Mouse (Mus musculus) cortical plate, adult 2 months (tissue): Measurements from ENCODE around the gene Asic2.

Experiments
- CTCF ChIP-seq: fragments of 200-500 bp; IDR thresholded peaks from 2 replicates; pipeline ENCODE4 v1.5.1; 2011; ENCODE audit warnings: mild to moderate bottlenecking, control low read depth, low read length; ENCODE audit not compliant: insufficient read depth; ENCODE audit errors: extremely low read depth
- POLR2A ChIP-seq: fragments of 200-500 bp; IDR thresholded peaks from 2 replicates; pipeline ENCODE4 v1.6.1; 2011; ENCODE audit warnings: mild to moderate bottlenecking, low read length, control low read depth; ENCODE audit not compliant: insufficient read depth; ENCODE audit errors: extremely low read depth

- TF ChIP-seq POLR2A (no peak), CTCF (no peak)
These were observed 1115.2 kb downstream of the Asic2 start for GRCm38 (mm10) chr11:80853014-80853413.
